Mouse (Mus musculus) liver, adult 2 months (tissue): ENCODE results near the gene Paqr7.

Experiments
- CTCF ChIP-seq: fragments of 200-500 bp; IDR thresholded peaks from 2 replicates; pipeline ENCODE4 v1.5.1; 2011; ENCODE audit warnings: low read depth, low read length, control low read depth
- POLR2A ChIP-seq: fragments of 200-500 bp; IDR thresholded peaks from 2 replicates; pipeline ENCODE4 v1.6.1; 2011; ENCODE audit warnings: low read length, control low read depth; ENCODE audit not compliant: insufficient read depth; ENCODE audit errors: extremely low read depth

DNA sequence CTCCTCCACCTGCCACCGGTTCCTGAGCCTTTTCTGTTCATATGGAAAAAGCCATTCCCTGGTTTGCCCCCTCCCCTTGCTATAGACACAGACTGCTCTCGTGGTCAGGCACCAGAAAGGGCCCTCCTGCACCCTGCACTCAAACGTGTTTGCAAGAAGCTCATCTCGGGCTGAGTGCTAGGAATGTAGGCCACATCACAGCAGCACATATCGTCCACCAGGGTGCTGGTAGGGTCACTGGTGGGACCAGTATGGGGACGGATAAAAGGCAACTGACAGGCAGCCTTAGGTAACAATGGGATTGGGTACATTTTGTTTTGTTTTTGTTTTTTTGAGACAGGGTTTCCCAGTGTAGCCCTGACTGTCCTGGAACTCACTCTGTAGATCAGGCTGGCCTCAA, 15.2 kb upstream of the Paqr7 start:
- TF ChIP-seq CTCF (no peak), POLR2A (no peak)
